Mouse (Mus musculus) intestine, postnatal 0 days (tissue): ENCODE measurements at regions not wholly inside any gene's neighbourhood (a gene's known extent, or its start where the extent isn't known, plus 50 kb on each side); places are given as distances from the start of the nearest gene placed in this dataset.

ENCODE experiments used
- ATAC-seq: fragments of 200-750 bp; cut with Nextera tagmentation; 2 replicates; pipeline ENCODE4 v1.8.0; 2017; ENCODE audit warnings: mild to moderate bottlenecking, moderate TSS enrichment, moderate library complexity
- H3K27ac ChIP-seq: fragments of 300-500 bp; sonication (generic); 2 replicates; pipeline ENCODE4 v1.5.1; 2014; ENCODE audit warnings: mild to moderate bottlenecking, low read depth, low read length, moderate library complexity
- H3K27me3 ChIP-seq: fragments of 300-500 bp; sonication (generic); replicated peaks from 2 replicates; pipeline ENCODE4 v1.6.1; 2014; ENCODE audit warnings: low read length, mixed read lengths; ENCODE audit not compliant: control insufficient read depth, insufficient read depth
- H3K36me3 ChIP-seq: fragments of 300-500 bp; sonication (generic); 2 replicates; pipeline ENCODE4 v1.6.1; 2014; ENCODE audit warnings: mild to moderate bottlenecking, moderate library complexity; ENCODE audit not compliant: control insufficient read depth, insufficient read depth
- H3K4me1 ChIP-seq: fragments of 300-500 bp; sonication (generic); replicated peaks from 2 replicates; pipeline ENCODE4 v1.6.1; 2014; ENCODE audit warnings: antibody characterized with exemption, low read length, mixed read lengths; ENCODE audit not compliant: control insufficient read depth, insufficient read depth
- H3K4me2 ChIP-seq: fragments of 300-500 bp; sonication (generic); replicated peaks from 2 replicates; pipeline ENCODE4 v1.6.1; 2014; ENCODE audit warnings: low read depth, mild to moderate bottlenecking, moderate library complexity
- H3K4me3 ChIP-seq: fragments of 300-500 bp; sonication (generic); 2 replicates; pipeline ENCODE4 v1.5.1; 2014; ENCODE audit warnings: low read depth, low read length
- H3K9ac ChIP-seq: fragments of 300-500 bp; sonication (generic); 2 replicates; pipeline ENCODE4 v1.6.1; 2014; ENCODE audit warnings: mild to moderate bottlenecking, low read depth, low read length
- H3K9me3 ChIP-seq: fragments of 300-500 bp; sonication (generic); 2 replicates; pipeline ENCODE4 v1.6.1; 2016; ENCODE audit warnings: mixed run types; ENCODE audit not compliant: control insufficient read depth
- CTCF ChIP-seq: sonication (generic); IDR thresholded peaks from 2 replicates; pipeline ENCODE4 v1.5.1; 2016; ENCODE audit warnings: low read depth, mild to moderate bottlenecking, control low read depth, antibody characterized with exemption, moderate library complexity
- WGBS: fragments of 180-500 bp; shearing (Covaris S2); extraction: QIAGEN DNeasy Blood & Tissue Kit; methylation state at CpG from one replicate; pipeline ENCODE4 v1.1.7; 2014; 5-methylcytosine and 5-hydroxymethylcytosine counted together

DNA sequence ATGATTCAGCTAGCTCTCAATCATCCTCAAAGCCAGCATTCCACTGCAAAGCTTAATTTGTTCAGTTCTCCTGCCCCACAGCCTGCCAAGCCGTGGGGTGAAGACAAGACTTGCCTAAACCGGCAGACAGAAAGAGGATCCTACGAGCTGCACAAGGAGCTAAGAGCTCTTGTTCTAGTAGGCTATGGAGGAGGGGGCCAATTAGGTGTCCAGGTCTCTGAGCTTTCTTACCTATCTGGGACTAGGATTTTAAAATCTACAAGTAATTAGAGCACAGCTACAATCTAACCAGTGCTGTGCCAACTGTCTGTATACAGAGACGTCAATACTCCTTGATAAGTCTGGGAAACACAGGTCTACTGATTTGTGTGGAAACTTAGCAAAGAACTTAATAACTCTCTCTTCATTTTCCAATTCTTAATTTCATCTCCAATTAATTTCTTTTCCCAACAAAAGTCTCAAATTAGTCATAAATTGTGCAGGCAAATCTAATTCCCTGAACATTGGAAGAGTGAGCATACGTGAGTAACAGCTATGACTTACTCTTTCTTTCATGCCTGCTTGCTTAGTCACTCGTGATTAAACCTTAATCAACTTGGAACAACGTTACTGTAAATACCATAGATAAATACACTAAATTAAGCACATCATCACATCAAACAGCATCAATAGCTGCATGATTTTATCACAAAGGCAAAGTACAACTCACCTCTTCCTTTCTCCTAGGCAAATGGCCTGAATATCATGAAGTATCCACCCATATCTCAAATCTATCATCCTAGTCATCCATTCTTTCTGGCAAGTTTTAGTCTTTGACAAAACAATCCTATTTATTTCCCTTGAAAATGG is 87.1 kb upstream of the Mtap start:
- no peak for ATAC-seq
- Histone ChIP-seq H3K9ac (no peak overlapping the region), H3K4me3 (no peak overlapping the region), H3K9me3 (no peaks in the 10 kb centered on the region), H3K4me1 (no peaks in the 10 kb centered on the region), H3K27me3 (no peaks in the 10 kb centered on the region), H3K4me2 (no peak overlapping the region), H3K27ac (no peak overlapping the region), H3K36me3 (no peaks in the 10 kb centered on the region)
- WGBS = 64% methylated on average over 7 of the region's 7 CpGs
- TF ChIP-seq CTCF = no peak

DNA sequence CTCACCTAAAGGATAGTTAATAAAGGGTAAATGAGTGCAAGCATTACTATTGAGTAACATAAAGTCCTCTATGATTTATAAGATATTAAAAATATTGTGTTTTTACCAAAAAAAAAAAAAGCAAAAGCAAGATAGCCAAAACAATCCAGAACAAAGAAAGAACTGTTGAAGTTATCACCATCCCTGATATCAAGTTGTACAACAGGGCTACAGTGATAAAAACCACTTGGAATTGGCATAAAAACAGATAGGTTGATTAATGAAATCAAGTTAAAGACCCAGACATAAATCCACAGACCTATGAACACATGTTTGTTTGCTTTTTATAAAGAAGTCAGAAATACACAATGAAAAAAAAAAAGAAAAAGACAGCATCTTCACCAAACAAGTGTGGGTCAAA is 92.4 kb upstream of the Mtap start:
- no peaks in the 10 kb centered on the region for H3K4me1 ChIP-seq
- H3K9me3 ChIP-seq = no peaks in the 10 kb centered on the region
- no peaks in the 10 kb centered on the region for H3K27me3 ChIP-seq
- TF ChIP-seq CTCF = no peak
- no peak for ATAC-seq
- no peak overlapping the region for H3K9ac ChIP-seq
- no peak overlapping the region for H3K27ac ChIP-seq
- H3K4me3 ChIP-seq = no peak overlapping the region
- H3K4me2 ChIP-seq = no peak overlapping the region
- no peaks in the 10 kb centered on the region for H3K36me3 ChIP-seq

- H3K4me3 ChIP-seq = no peak overlapping the region
- no peaks in the 10 kb centered on the region for H3K27me3 ChIP-seq
- no peaks in the 10 kb centered on the region for H3K9me3 ChIP-seq
- no peak overlapping the region for H3K4me2 ChIP-seq
- TF ChIP-seq CTCF = no peak
- no peak overlapping the region for H3K9ac ChIP-seq
- no peaks in the 10 kb centered on the region for H3K36me3 ChIP-seq
- no peak for ATAC-seq
- H3K4me1 ChIP-seq = no peaks in the 10 kb centered on the region
- H3K27ac ChIP-seq = no peak overlapping the region
- 52% methylated on average over 1 of the region's 1 CpGs for WGBS
Observed at GRCm38 (mm10) chr4:89043982-89044381, 92.9 kb upstream of the Mtap start.

DNA sequence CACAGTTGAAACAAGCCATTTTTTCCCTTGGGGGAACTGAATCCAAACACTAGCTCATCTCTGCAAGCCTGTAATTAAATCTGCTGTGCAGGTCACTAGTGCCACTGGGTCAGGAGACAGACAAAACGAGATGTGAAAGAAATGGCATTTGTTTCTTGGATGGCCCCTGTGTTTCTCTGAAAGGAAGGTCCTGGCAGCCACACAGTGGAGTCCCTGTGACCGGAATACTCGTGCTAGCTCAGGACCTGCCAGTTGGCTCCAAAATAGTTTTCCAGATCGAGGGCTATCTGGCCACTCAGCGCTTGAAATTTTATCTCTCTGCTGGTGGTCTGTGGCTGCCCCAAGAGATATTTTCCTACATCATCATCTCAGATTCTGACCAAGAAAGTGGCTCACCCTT is 96.1 kb upstream of the Mtap start:
- no peak for ATAC-seq
- no peaks in the 10 kb centered on the region for H3K27me3 ChIP-seq
- no peak for TF ChIP-seq CTCF
- WGBS = 69% methylated on average over 5 of the region's 5 CpGs
- no peak overlapping the region for H3K9ac ChIP-seq
- no peak overlapping the region for H3K4me2 ChIP-seq
- no peaks in the 10 kb centered on the region for H3K4me1 ChIP-seq
- no peak overlapping the region for H3K4me3 ChIP-seq
- H3K9me3 ChIP-seq = no peaks in the 10 kb centered on the region
- no peaks in the 10 kb centered on the region for H3K36me3 ChIP-seq
- H3K27ac ChIP-seq = no peak overlapping the region

GRCm38 (mm10) chr4:89038906-89039305 is 98.0 kb upstream of the Mtap start:
- H3K4me3 ChIP-seq = no peak overlapping the region
- no peak overlapping the region for H3K4me2 ChIP-seq
- H3K27me3 ChIP-seq = no peaks in the 10 kb centered on the region
- WGBS = 60% methylated on average over 5 of the region's 5 CpGs
- no peak for ATAC-seq
- H3K36me3 ChIP-seq = no peaks in the 10 kb centered on the region
- H3K4me1 ChIP-seq = no peaks in the 10 kb centered on the region
- H3K27ac ChIP-seq = no peak overlapping the region
- H3K9ac ChIP-seq = no peak overlapping the region
- no peaks in the 10 kb centered on the region for H3K9me3 ChIP-seq
- TF ChIP-seq CTCF = no peak

DNA sequence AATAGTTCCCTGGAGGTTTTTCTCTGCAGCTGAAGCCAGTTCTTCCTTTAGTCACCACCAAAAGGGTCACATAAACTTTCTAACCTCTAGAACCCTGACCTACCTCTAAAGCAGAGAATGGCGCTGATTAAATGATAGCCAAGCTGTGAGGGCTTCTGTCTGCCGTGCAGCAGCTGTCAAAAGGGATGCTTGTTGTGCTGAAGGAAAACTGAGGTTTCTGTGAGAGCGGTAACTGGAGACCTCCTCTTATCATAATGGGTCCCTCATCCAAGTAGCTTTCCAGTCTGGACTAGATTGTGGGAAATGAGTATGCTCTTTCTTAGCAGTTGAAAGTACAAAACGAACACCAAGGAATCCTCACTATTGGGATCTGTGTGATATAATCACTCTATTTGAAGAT is 98.8 kb upstream of the Mtap start:
- no peak overlapping the region for H3K27ac ChIP-seq
- no peak overlapping the region for H3K4me3 ChIP-seq

More for the DNA sequence above, 98.8 kb upstream of the Mtap start:
- Histone ChIP-seq H3K27me3 (no peaks in the 10 kb centered on the region), H3K9me3 (no peaks in the 10 kb centered on the region), H3K4me1 (no peaks in the 10 kb centered on the region), H3K9ac (no peak overlapping the region), H3K4me2 (no peak overlapping the region), H3K36me3 (no peaks in the 10 kb centered on the region)
- 72% methylated on average over 4 of the region's 4 CpGs for WGBS
- TF ChIP-seq CTCF = no peak
- ATAC-seq = no peak
